Mouse (Mus musculus): ENCODE results near the gene Caap1.

Caap1 gene

DNA sequence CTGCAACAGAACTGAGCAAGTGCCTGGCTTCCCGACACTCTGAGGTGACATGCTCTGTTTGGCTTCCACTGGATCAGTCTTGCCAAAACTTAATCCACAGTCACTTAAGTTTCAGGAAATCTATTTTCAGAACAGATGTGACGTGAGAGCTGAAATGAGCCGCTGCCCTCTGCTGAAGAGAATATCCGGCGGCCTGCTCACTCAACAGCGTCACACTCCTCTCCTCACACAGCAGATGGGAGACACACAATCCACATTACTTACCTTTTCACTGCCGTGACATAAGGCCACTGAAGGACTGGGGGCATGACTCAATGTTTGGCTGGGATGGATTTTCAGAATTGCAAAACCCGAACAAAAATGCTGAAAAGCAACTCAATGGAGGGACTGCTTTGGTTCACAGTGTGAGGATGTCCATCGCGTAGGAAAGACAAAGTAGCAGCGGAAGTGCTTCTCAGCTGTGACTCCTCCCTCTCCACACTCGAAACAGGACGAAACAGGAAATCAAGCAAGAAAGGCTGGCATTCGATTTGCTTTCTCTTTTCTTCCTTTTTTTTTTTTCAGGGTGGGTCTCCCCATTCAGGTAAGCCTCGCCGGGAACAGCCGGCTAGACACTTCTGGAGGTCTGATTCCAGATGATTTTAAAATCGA, 79.7 kb downstream of the Caap1 start:
- no peak for DNase-seq (ENCODE audit: low spot score)

DNA sequence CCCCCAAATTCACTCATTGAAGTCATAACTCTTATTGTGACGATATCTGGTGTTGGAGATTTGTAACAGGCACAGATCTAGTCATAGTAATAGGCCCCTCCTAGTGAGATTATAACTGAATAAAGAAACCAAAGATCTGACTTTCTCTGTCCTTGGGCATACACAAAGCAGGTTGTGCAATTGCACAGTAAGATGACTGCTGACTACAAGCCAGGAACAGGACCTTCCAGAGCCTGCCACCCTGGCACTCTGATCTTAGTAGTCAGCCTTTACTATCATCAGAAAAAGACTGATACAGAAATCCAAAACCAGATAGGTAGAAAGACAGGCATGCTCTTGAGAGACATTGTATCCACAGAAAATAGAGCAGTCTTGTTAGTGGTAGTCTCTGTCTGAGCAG, 83.3 kb downstream of the Caap1 start:
- DNase-seq (ENCODE audit: low spot score) = no peak

DNA sequence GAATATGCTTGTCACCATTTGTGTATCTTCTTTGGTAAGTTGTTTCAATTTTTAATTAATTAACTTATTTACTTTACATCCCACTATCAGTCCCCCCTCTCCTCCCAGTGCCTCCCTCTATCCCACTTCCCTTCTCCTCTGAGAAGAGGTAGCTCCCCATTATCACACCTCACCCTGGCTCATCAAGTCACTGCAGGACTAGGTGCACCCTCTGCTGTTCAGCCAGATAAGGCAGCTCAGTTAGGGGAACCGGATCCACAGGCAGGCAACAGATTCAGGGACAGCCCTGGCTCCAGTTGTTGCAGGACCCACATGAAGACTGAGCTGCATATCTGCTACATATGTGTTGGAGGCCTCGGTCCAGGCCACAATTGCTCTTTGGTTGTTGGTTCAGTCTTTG, 97.2 kb downstream of the Caap1 start:
- no peak for DNase-seq (ENCODE audit: low spot score)

DNA sequence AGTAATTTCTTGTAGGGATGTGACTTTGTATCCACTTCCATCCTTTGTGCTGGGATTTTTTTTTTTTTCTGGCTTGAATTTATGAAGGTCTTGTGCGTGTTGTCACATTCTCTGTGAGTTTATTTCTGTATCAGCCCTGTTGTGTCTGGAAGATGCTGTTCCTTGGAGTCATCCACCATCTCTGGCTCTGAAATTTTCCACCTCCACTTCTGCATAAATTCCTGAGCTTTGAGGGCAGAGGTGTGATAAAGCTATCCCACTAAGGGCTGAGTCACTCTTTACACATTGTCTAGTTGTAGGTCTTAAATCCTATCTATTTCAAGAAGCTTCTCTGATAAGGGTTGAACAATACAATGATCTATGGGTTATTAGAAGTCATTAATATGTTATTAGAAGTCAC, 101.7 kb downstream of the Caap1 start:
- DNase-seq (ENCODE audit: low spot score) = no peak
